Mouse (Mus musculus): ENCODE results near the gene Sbno2. TPM values are rescaled to one million over a fixed set of nuclear protein-coding genes. Genes with fewer than 3 reads are reported as not detected.

Sbno2 gene
- polyA plus RNA-seq, 1 experiment from 2014 or later = 10.4 TPM

DNA sequence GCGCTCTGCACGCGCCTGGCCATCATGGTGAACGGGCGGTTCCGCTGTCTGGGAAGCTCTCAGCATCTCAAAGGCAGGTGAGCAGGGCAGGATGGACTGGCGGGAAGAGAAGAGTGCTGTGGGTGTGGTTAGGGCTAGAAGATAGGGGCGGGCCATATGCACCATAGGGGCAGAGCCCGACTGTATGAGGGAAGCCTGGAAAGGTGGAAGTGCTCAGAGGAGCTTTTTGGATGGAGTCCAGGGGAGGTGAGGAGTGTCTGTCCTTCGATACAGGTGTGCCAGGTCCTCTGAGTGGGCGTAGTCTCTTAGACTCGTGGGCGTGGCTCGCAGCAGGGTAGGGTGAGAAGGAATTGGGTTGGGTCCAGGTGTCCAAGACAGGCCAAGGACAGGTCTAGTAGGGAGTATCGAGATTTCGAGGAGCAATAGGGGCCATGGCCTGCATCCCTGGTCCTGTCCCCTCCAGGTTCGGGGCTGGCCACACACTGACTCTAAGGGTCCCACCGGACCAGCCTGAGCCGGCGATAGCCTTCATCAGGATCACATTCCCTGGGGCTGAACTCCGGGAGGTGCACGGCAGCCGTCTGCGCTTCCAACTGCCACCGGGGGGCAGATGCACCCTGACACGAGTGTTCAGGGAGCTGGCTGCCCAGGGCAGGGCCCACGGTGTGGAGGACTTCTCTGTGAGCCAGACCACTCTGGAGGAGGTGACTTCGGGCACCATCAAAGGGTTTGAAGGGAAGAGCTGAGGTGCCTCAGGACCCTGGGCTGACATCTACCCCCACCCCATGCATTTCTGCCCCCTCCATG lies 90.7 kb downstream of the Sbno2 start:
- no peak overlapping the region for H3K9ac ChIP-seq
- no peak overlapping the region for H3K4me2 ChIP-seq
- ATAC-seq (ENCODE audit: insufficient read depth) = no peak
- H3K4me3 ChIP-seq (replicated peaks) = no peak overlapping the region
- peaks cover 12% of the 10 kb centered on the region for H3K9me3 ChIP-seq (replicated peaks)
- peaks cover 15% of the 10 kb centered on the region for H3K27me3 ChIP-seq
- 53% methylated on average over 28 of the region's 28 CpGs for WGBS (ENCODE audit: insufficient replicate concordance)
- 0 out of 2 replicates have a peak overlapping the region, but pooled peaks have one; percentile 14 for H3K27ac ChIP-seq (replicated peaks)
- H3K36me3 ChIP-seq (replicated peaks) = peaks cover 61% of the 10 kb centered on the region
- peaks cover 51% of the 10 kb centered on the region for H3K4me1 ChIP-seq (replicated peaks)

DNA sequence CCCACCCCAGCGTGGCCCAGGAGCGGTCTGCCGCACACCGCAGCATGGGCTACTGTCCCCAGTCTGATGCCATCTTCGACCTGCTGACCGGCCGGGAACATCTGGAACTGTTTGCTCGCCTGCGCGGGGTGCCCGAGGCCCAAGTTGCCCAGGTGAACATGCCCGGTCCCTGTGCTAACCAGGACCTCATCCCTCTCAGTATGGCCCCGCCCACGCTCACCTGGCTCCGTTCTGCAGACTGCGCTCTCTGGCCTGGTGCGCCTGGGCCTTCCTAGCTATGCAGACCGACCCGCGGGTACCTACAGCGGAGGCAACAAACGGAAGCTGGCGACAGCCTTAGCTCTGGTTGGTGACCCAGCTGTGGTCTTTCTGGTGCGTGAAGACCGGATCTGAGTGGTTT lies 91.8 kb downstream of the Sbno2 start:
- Histone ChIP-seq H3K9me3 (replicated peaks) (peaks cover 12% of the 10 kb centered on the region), H3K9ac (no peak overlapping the region), H3K4me3 (replicated peaks) (no peak overlapping the region), H3K36me3 (replicated peaks) (peaks cover 72% of the 10 kb centered on the region), H3K27ac (replicated peaks) (no peak overlapping the region), H3K4me1 (replicated peaks) (peaks cover 40% of the 10 kb centered on the region), H3K4me2 (no peak overlapping the region), H3K27me3 (peaks cover 15% of the 10 kb centered on the region)
- WGBS (ENCODE audit: insufficient replicate concordance) = 77% methylated on average over 25 of the region's 25 CpGs
- no peak for ATAC-seq (ENCODE audit: insufficient read depth)

DNA sequence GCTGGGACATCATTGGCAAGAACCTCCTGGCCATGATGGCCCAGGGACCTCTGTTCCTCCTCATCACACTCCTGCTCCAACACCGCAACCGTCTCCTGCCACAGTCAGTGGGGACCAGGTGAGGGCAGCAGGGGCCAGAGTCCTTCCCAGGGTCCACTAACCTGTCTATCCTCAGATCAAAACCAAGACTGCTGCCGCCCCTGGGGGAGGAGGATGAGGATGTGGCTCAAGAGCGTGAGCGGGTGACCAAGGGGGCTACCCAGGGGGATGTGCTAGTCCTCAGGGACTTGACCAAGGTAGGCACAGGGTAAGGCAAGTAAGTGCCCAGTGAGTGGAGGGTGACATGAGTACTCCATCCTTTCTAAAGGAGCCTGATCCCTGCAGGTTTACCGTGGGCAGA lies 93.6 kb downstream of the Sbno2 start:
- Histone ChIP-seq H3K27me3 (peaks cover 15% of the 10 kb centered on the region), H3K4me2 (no peak overlapping the region), H3K4me1 (replicated peaks) (peaks cover 29% of the 10 kb centered on the region), H3K9ac (no peak overlapping the region), H3K36me3 (replicated peaks) (peaks cover 90% of the 10 kb centered on the region), H3K27ac (replicated peaks) (no peak overlapping the region), H3K4me3 (replicated peaks) (no peak overlapping the region), H3K9me3 (replicated peaks) (peaks cover 12% of the 10 kb centered on the region)
- WGBS (ENCODE audit: insufficient replicate concordance) = 92% methylated on average over 6 of the region's 6 CpGs
- no peak for ATAC-seq (ENCODE audit: insufficient read depth)

Other genes starting within 250 kb of the Sbno2 start
- gene Prtn3, start 231.1 kb downstream of the Sbno2 start, polyA plus RNA-seq (2015; fragmentation: Nextera tagmentation; extraction: Ambion mirVana) = 112 and 131 TPM in 2 replicates
- 5.8 and 6.1 TPM in 2 replicates for gene Plppr3, start 230.9 kb downstream of the Sbno2 start, polyA plus RNA-seq (2015; fragmentation: Nextera tagmentation; extraction: Ambion mirVana)
- gene Elane, start 219.3 kb downstream of the Sbno2 start, polyA plus RNA-seq (2015; fragmentation: Nextera tagmentation; extraction: Ambion mirVana) = 211 and 227 TPM in 2 replicates
- not detected in 2 replicates for gene Cfd, start 214.7 kb downstream of the Sbno2 start, polyA plus RNA-seq (2015; fragmentation: Nextera tagmentation; extraction: Ambion mirVana)
- 16.4 and 18.0 TPM in 2 replicates for gene Med16, start 196.6 kb downstream of the Sbno2 start, polyA plus RNA-seq (2015; fragmentation: Nextera tagmentation; extraction: Ambion mirVana)
- not detected in 2 replicates for gene Gm26602, start 194.7 kb downstream of the Sbno2 start, polyA plus RNA-seq (2015; fragmentation: Nextera tagmentation; extraction: Ambion mirVana)
- 0.32 and 0.37 TPM in 2 replicates for gene Kiss1r, start 188.6 kb downstream of the Sbno2 start, polyA plus RNA-seq (2015; fragmentation: Nextera tagmentation; extraction: Ambion mirVana)
- gene R3hdm4, start 184.4 kb downstream of the Sbno2 start, polyA plus RNA-seq (2015; fragmentation: Nextera tagmentation; extraction: Ambion mirVana) = 52.4 and 55.6 TPM in 2 replicates
- 6.1 and 7.4 TPM in 2 replicates for gene Arid3a, start 178.5 kb downstream of the Sbno2 start, polyA plus RNA-seq (2015; fragmentation: Nextera tagmentation; extraction: Ambion mirVana)
- gene Wdr18, start 145.4 kb downstream of the Sbno2 start, polyA plus RNA-seq (2015; fragmentation: Nextera tagmentation; extraction: Ambion mirVana) = 46.3 and 48.4 TPM in 2 replicates
- gene Grin3b, start 134.9 kb downstream of the Sbno2 start, polyA plus RNA-seq (2015; fragmentation: Nextera tagmentation; extraction: Ambion mirVana) = 0.10 TPM in 1 of 2 replicates, not detected in the other
- 8.4 and 11.0 TPM in 2 replicates for gene Tmem259, start 121.2 kb downstream of the Sbno2 start, polyA plus RNA-seq (2015; fragmentation: Nextera tagmentation; extraction: Ambion mirVana)
- gene Cnn2, start 117.0 kb downstream of the Sbno2 start, polyA plus RNA-seq (2015; fragmentation: Nextera tagmentation; extraction: Ambion mirVana) = 44.5 and 45.5 TPM in 2 replicates
- 7.5 and 9.0 TPM in 2 replicates for gene Abca7, start 109.1 kb downstream of the Sbno2 start, polyA plus RNA-seq (2015; fragmentation: Nextera tagmentation; extraction: Ambion mirVana)
- 15.7 and 18.2 TPM in 2 replicates for gene Arhgap45, start 88.9 kb downstream of the Sbno2 start, polyA plus RNA-seq (2015; fragmentation: Nextera tagmentation; extraction: Ambion mirVana)
- gene Polr2e, start 65.8 kb downstream of the Sbno2 start, polyA plus RNA-seq (2015; fragmentation: Nextera tagmentation; extraction: Ambion mirVana) = 81.3 and 84.4 TPM in 2 replicates
- gene Gpx4, start 58.4 kb downstream of the Sbno2 start, polyA plus RNA-seq (2015; fragmentation: Nextera tagmentation; extraction: Ambion mirVana) = 603 and 658 TPM in 2 replicates
- 16.4 and 21.8 TPM in 2 replicates for gene Stk11, start 10.2 kb upstream of the Sbno2 start, polyA plus RNA-seq (2015; fragmentation: Nextera tagmentation; extraction: Ambion mirVana)
- gene Atp5d, start 33.1 kb upstream of the Sbno2 start, polyA plus RNA-seq (2015; fragmentation: Nextera tagmentation; extraction: Ambion mirVana) = 291 and 300 TPM in 2 replicates
- 0.35 and 0.51 TPM in 2 replicates for gene Cbarp, start 35.3 kb upstream of the Sbno2 start, polyA plus RNA-seq (2015; fragmentation: Nextera tagmentation; extraction: Ambion mirVana)
- gene Midn, start 42.7 kb upstream of the Sbno2 start, polyA plus RNA-seq (2015; fragmentation: Nextera tagmentation; extraction: Ambion mirVana) = 2.9 and 3.1 TPM in 2 replicates
- 13.1 and 17.0 TPM in 2 replicates for gene Cirbp, start 60.4 kb upstream of the Sbno2 start, polyA plus RNA-seq (2015; fragmentation: Nextera tagmentation; extraction: Ambion mirVana)
- gene 1600002K03Rik, start 67.4 kb upstream of the Sbno2 start, polyA plus RNA-seq (2015; fragmentation: Nextera tagmentation; extraction: Ambion mirVana) = 8.9 and 10.1 TPM in 2 replicates
- gene Efna2, start 73.9 kb upstream of the Sbno2 start, polyA plus RNA-seq (2015; fragmentation: Nextera tagmentation; extraction: Ambion mirVana) = 0.56 and 0.61 TPM in 2 replicates
- 16.6 and 17.0 TPM in 2 replicates for gene Mum1, start 120.9 kb upstream of the Sbno2 start, polyA plus RNA-seq (2015; fragmentation: Nextera tagmentation; extraction: Ambion mirVana)
- gene Ndufs7, start 143.6 kb upstream of the Sbno2 start, polyA plus RNA-seq (2015; fragmentation: Nextera tagmentation; extraction: Ambion mirVana) = 228 and 236 TPM in 2 replicates
- gene Gamt, start 155.4 kb upstream of the Sbno2 start, polyA plus RNA-seq (2015; fragmentation: Nextera tagmentation; extraction: Ambion mirVana) = 112 and 138 TPM in 2 replicates
- gene Dazap1, start 155.9 kb upstream of the Sbno2 start, polyA plus RNA-seq (2015; fragmentation: Nextera tagmentation; extraction: Ambion mirVana) = 26.0 and 27.2 TPM in 2 replicates
- gene Rps15, start 186.9 kb upstream of the Sbno2 start, polyA plus RNA-seq (2015; fragmentation: Nextera tagmentation; extraction: Ambion mirVana) = 501 and 527 TPM in 2 replicates
- 0.09 and 0.12 TPM in 2 replicates for gene Apc2, start 190.4 kb upstream of the Sbno2 start, polyA plus RNA-seq (2015; fragmentation: Nextera tagmentation; extraction: Ambion mirVana)
- gene 2310011J03Rik, start 215.0 kb upstream of the Sbno2 start, polyA plus RNA-seq (2015; fragmentation: Nextera tagmentation; extraction: Ambion mirVana) = 32.4 and 35.0 TPM in 2 replicates
- 3.9 and 4.1 TPM in 2 replicates for gene Pcsk4, start 223.9 kb upstream of the Sbno2 start, polyA plus RNA-seq (2015; fragmentation: Nextera tagmentation; extraction: Ambion mirVana)
- 75.6 and 92.4 TPM in 2 replicates for gene Reep6, start 224.4 kb upstream of the Sbno2 start, polyA plus RNA-seq (2015; fragmentation: Nextera tagmentation; extraction: Ambion mirVana)
- gene Adamtsl5, start 242.8 kb upstream of the Sbno2 start, polyA plus RNA-seq (2015; fragmentation: Nextera tagmentation; extraction: Ambion mirVana) = 2.2 and 2.3 TPM in 2 replicates

Data from liver, embryonic 15.5 days (tissue).